Mouse (Mus musculus) adrenal gland, adult 10 weeks (tissue): ENCODE data around the gene Cacng2. TPM values are rescaled to one million over a fixed set of nuclear protein-coding genes. Genes with fewer than 3 reads are reported as not detected.

Source experiments
- polyA plus RNA-seq: library from polyadenylated mRNA; stranded (reverse); fragments of 350-450 nt; fragmentation: Illumina TruSeq; extraction: RNeasy Lipid Tissue Mini Kit (QIAGEN cat#74804); gene quantifications from one replicate; pipeline ENCODE4 v1.2.3, GENCODE M21; 2014; ENCODE audit warnings: low read depth, low replicate concordance

Gene Cacng2
- polyA plus RNA-seq: 0.64 TPM

DNA sequence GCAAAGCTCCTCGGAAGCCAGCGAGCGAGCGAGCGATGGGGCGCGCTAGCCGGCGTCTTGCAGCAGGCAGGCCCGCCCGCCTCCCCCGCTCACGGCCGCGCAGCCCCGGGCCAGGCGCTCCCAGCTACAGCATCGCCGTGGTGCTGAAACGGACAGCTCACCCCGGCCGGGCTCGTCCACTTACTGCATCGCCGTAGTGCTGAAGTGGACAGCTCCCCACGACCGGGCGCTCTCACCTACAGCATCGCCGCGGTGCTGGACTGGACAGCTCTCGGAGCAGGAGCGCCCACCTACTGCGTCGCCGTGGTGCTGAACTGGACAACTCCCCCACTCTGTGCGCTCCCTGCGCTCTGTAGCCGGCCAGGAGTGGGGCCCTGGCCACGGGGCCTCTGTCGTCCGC lies at the start of gene Cacng2:
Cacng2 (minus strand) TSS at position 325 of the 400 bp plus-strand sequence.

DNA sequence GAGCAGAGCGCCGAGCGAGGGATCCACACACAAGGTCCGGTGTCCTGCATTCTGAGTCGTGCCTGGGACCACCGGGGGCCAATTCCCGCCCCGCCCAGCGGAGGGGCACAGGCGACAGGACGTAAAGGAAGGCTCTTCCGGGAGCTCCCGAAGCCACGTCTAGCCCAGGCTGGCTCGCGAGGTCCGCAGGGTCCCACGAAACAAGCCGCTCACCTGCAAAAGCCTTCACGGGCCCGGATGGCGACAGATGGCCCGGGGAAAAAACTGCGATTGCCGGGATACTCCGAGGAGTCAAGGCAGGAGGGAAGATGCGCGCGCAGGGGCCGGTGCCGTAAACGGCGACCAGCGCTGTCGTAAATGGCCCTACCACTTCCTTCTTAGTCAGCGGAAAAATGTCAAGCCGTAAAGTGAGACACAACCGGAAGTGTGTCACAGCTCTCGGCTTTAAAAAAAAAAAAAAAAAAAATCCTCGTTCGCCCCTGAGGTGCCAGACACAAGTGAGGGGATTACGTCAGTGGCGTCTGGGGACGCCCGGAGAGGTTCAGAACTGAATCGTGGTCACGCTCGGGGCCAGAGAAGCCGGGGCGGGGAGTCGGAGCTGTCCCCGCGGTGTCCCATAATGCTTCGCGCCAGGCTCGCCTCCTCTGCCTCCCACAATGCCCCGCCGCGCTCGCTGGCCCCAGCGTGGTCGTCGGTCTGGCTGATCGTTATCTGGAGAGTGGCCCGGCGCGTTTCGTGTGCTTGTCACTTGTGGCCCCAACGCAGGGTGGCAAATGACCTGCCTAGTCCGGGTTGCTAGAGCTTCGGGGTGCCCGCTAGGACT lies 149.1 kb downstream of the Cacng2 start, which contains the start of gene Eif3d:
Eif3d (minus strand) TSS at position 344 of the 823 bp plus-strand sequence.

DNA sequence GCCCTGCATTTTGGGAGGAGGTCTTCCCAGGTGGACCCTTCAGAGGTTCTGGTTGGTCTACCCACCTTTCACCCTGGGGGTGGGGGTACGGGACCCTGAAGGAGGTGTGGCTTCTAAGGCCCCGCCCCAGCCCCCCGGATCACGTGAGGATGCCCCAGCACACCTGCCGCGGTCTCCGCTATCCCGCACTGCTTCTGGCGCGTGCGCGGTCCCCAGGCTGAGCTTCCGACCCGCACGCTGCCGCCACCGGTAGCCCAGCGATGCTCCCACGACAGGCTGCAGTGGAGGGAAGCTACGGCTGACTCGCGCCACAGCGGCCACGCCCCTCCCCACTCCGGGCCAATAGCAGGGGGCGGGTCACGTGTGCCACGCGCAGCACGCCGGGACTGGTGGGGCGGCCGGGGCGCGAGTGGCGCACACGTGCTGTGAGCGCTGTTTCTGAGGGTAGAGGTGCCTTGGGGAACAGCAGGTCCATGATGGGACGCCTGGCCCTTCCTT lies 163.4 kb downstream of the Cacng2 start, which contains the start of gene Foxred2:
Foxred2 (minus strand) TSS at position 319 of the 498 bp plus-strand sequence.

Other genes starting within 250 kb of the Cacng2 start
- gene Txn2, start 191.0 kb downstream of the Cacng2 start, polyA plus RNA-seq: 229 TPM
- gene Foxred2, start 163.3 kb downstream of the Cacng2 start, polyA plus RNA-seq: 3.0 TPM
- 31.0 TPM for gene Eif3d, start 149.2 kb downstream of the Cacng2 start, polyA plus RNA-seq
- gene Ift27, start 54.1 kb upstream of the Cacng2 start, polyA plus RNA-seq: 5.5 TPM
- 19.1 TPM for gene Pvalb, start 86.4 kb upstream of the Cacng2 start, polyA plus RNA-seq
- not detected for gene Ncf4, start 124.8 kb upstream of the Cacng2 start, polyA plus RNA-seq
- 0.12 TPM for gene Csf2rb2, start 185.7 kb upstream of the Cacng2 start, polyA plus RNA-seq
- 1.1 TPM for gene Csf2rb, start 205.7 kb upstream of the Cacng2 start, polyA plus RNA-seq